Mouse (Mus musculus): Measurements from ENCODE around the gene Kctd18. TPM values are rescaled to one million over a fixed set of nuclear protein-coding genes. Genes with fewer than 3 reads are reported as not detected.

Gene Kctd18
- polyA plus RNA-seq, 1 experiment from 2014 or later = 21.0 TPM

DNA sequence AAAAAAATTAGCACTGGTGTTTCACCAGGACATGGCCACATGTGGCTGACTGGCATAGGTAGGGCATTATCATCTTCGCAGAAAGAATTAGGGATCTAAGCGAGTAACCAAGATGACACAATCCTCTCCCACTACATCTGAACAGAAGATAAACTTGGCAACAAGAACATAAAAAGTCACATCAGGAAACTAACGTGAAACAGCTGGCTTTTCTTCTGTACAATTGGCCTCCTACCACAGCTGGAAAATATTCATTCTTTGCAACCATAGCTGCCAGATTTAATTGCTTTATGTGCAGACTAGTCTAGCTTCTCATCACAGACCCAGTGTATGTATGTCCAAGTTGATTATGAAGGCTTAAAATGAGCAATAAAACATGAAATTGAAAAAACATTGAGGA, 112.8 kb downstream of the Kctd18 start:
- no peak for ATAC-seq (ENCODE audit: insufficient read depth, low FRiP score, low TSS enrichment)
- 80% methylated on average over 3 of the region's 3 CpGs for WGBS
- Histone ChIP-seq H3K9me3 (ENCODE audit: control insufficient read depth, low read length) (no peaks in the 10 kb centered on the region), H3K4me2 (ENCODE audit: low read depth) (no peak overlapping the region), H3K36me3 (ENCODE audit: control insufficient read depth, insufficient read depth, low read length) (no peaks in the 10 kb centered on the region), H3K4me3 (ENCODE audit: low read depth, low read length) (no peak overlapping the region), H3K4me1 (ENCODE audit: control insufficient read depth, insufficient read depth, low read length) (no peaks in the 10 kb centered on the region), H3K27me3 (ENCODE audit: control insufficient read depth, insufficient read depth, low read length) (no peaks in the 10 kb centered on the region), H3K9ac (ENCODE audit: low read length) (no peak overlapping the region), H3K27ac (ENCODE audit: low read depth, low read length) (no peak overlapping the region)
- no peak for DNase-seq (ENCODE audit: low spot score)

Other genes with a start within 250 kb of the Kctd18 start
- 32.3 and 36.5 TPM in 2 replicates for gene Spats2l, start 244.8 kb downstream of the Kctd18 start, polyA plus RNA-seq (2014; fragmentation: Nextera tagmentation; extraction: Ambion mirVana)
- gene Sgo2a, start 23.0 kb downstream of the Kctd18 start, polyA plus RNA-seq (2014; fragmentation: Nextera tagmentation; extraction: Ambion mirVana) = 23.0 and 23.8 TPM in 2 replicates
- gene Aox1, start 11.0 kb upstream of the Kctd18 start, polyA plus RNA-seq (2014; fragmentation: Nextera tagmentation; extraction: Ambion mirVana) = 0.16 TPM in 2 replicates
- gene Aox3, start 94.2 kb upstream of the Kctd18 start, polyA plus RNA-seq (2014; fragmentation: Nextera tagmentation; extraction: Ambion mirVana) = 0.14 TPM in 1 of 2 replicates, not detected in the other
- gene Aox4, start 191.4 kb upstream of the Kctd18 start, polyA plus RNA-seq (2014; fragmentation: Nextera tagmentation; extraction: Ambion mirVana) = 0.04 TPM in 1 of 2 replicates, not detected in the other

Measured in neural tube, embryonic 11.5 days (tissue).